Comparison of ENCODE assay signal across 15 mouse cellular contexts in the genomic region with DNA sequence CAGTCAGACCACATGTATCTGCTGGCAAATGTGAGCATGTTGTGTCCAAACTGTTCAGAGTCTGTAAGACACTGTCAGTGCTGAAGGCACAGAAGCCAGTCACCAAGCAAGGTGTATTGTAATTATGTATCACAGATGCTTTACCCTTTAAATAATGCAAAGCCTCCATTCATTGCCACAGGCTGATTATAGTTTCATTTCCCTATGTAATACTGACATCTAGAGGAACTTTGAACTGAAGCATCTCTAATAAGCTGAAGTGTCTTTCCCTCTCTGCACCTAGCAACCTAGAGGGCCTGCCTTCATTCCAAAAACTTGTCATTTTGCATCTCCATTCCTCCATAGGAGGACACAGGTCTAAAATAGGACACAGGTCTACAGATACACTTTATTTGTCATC. TPM values are rescaled to one million over a fixed set of nuclear protein-coding genes. Genes with fewer than 3 reads are reported as not detected.
DNase-seq lines count a peak whose midpoint lies in the region; ATAC-seq lines count a peak whose summit lies in the region.
"Had no signal": no experiment of that assay in that cellular context is flagged by ENCODE, and none has a peak within 500 bp of the region (broad histone marks: within the 10 kb centered on the region; RNA-seq: fewer than 3 reads in every experiment).

No protein-coding gene starts in this region.

- H3K27me3 ChIP-seq in hindbrain, embryonic 13.5 days = no peaks in the 10 kb centered on the region
- H3K27me3 ChIP-seq in hindbrain, embryonic 11.5 days (ENCODE audit: control insufficient read depth, insufficient read depth, low read length) = no peaks in the 10 kb centered on the region
- H3K27me3 ChIP-seq in midbrain, embryonic 16.5 days (ENCODE audit: control insufficient read depth, insufficient read depth, low read depth, low read length) = no peaks in the 10 kb centered on the region
- H3K27me3 ChIP-seq in midbrain, embryonic 10.5 days (ENCODE audit: low read depth, poor library complexity, severe bottlenecking) = no peaks in the 10 kb centered on the region
- no peaks in the 10 kb centered on the region for H3K27me3 ChIP-seq in splenic B cell, adult 2 months (ENCODE audit: control insufficient read depth, insufficient read depth, low read length, poor library complexity, severe bottlenecking)
- H3K27me3 ChIP-seq: liver, embryonic 12.5 days; neural tube, embryonic 12.5 days had no signal

- H3K4me1 ChIP-seq in hindbrain, embryonic 13.5 days (replicated peaks) = no peaks in the 10 kb centered on the region
- H3K4me1 ChIP-seq in hindbrain, embryonic 11.5 days (replicated peaks; ENCODE audit: control insufficient read depth, insufficient read depth, low read length) = no peaks in the 10 kb centered on the region
- no peaks in the 10 kb centered on the region for H3K4me1 ChIP-seq in midbrain, embryonic 16.5 days (ENCODE audit: control insufficient read depth, insufficient read depth, low read length)
- no peaks in the 10 kb centered on the region for H3K4me1 ChIP-seq in midbrain, embryonic 10.5 days
- H3K4me1 ChIP-seq: embryonic facial prominence, embryonic 15.5 days; liver, embryonic 12.5 days; neural tube, embryonic 12.5 days had no signal

- no peak for DNase-seq in hindbrain, embryonic 11.5 days (ENCODE audit: low spot score)
- no peak for DNase-seq in midbrain, embryonic 10.5 days (ENCODE audit: low spot score)
- DNase-seq in splenic B cell, adult 2 months (ENCODE audit: low read depth, low spot score) = peak; percentile 23
- DNase-seq in spleen, postnatal 14 days (ENCODE audit: low spot score in 2 of 2) = no peak
- DNase-seq: adrenal gland, adult 8-10 months; cerebellum, adult 18-20 months; right cerebral cortex, postnatal 25 days had no signal

- no peak overlapping the region for H3K4me2 ChIP-seq in hindbrain, embryonic 13.5 days
- H3K4me2 ChIP-seq in hindbrain, embryonic 11.5 days (replicated peaks; ENCODE audit: low read depth, low read length) = no peak overlapping the region
- no peak overlapping the region for H3K4me2 ChIP-seq in midbrain, embryonic 16.5 days (ENCODE audit: low read length)
- H3K4me2 ChIP-seq: embryonic facial prominence, embryonic 15.5 days; liver, embryonic 12.5 days; neural tube, embryonic 12.5 days had no signal

- no peak overlapping the region for H3K27ac ChIP-seq in hindbrain, embryonic 13.5 days
- no peak overlapping the region for H3K27ac ChIP-seq in hindbrain, embryonic 11.5 days (ENCODE audit: low read depth, low read length)
- H3K27ac ChIP-seq in midbrain, embryonic 16.5 days (ENCODE audit: low read length) = no peak overlapping the region
- H3K27ac ChIP-seq in midbrain, embryonic 10.5 days (replicated peaks) = no peak overlapping the region
- H3K27ac ChIP-seq: embryonic facial prominence, embryonic 15.5 days; liver, embryonic 12.5 days; neural tube, embryonic 12.5 days had no signal

- 0 out of 2 replicates have a peak, but pooled peaks have one; percentile 13 for ATAC-seq in hindbrain, embryonic 13.5 days (ENCODE audit: low FRiP score)
- no peak for ATAC-seq in hindbrain, embryonic 11.5 days (ENCODE audit: low FRiP score)
- peak; percentile 86 for ATAC-seq in midbrain, embryonic 16.5 days
- peak; percentile 47; the same call in 1 of the 2 replicates for ATAC-seq in common myeloid progenitor, adult 5-6 weeks (replicated peaks; ENCODE audit: low read depth, poor library complexity, severe bottlenecking)
- no peak for ATAC-seq in erythroblast, adult 5-6 weeks (replicated peaks; ENCODE audit: low FRiP score, poor library complexity, severe bottlenecking)
- ATAC-seq: liver, embryonic 12.5 days had no signal

- H3K9me3 ChIP-seq in hindbrain, embryonic 13.5 days = no peaks in the 10 kb centered on the region
- H3K9me3 ChIP-seq in hindbrain, embryonic 11.5 days (ENCODE audit: control insufficient read depth, low read length) = no peaks in the 10 kb centered on the region
- H3K9me3 ChIP-seq in midbrain, embryonic 16.5 days (replicated peaks; ENCODE audit: control insufficient read depth, low read length, poor library complexity, severe bottlenecking) = no peaks in the 10 kb centered on the region
- H3K9me3 ChIP-seq in midbrain, embryonic 10.5 days (replicated peaks) = no peaks in the 10 kb centered on the region
- H3K9me3 ChIP-seq: embryonic facial prominence, embryonic 15.5 days; liver, embryonic 12.5 days; neural tube, embryonic 12.5 days had no signal

- no peaks in the 10 kb centered on the region for H3K36me3 ChIP-seq in hindbrain, embryonic 13.5 days
- H3K36me3 ChIP-seq in hindbrain, embryonic 11.5 days (ENCODE audit: control insufficient read depth, insufficient read depth, low read length) = no peaks in the 10 kb centered on the region
- H3K36me3 ChIP-seq in midbrain, embryonic 16.5 days (ENCODE audit: control insufficient read depth, insufficient read depth, low read length) = no peaks in the 10 kb centered on the region
- H3K36me3 ChIP-seq in midbrain, embryonic 10.5 days = no peaks in the 10 kb centered on the region
- H3K36me3 ChIP-seq in splenic B cell, adult 2 months (ENCODE audit: control insufficient read depth, insufficient read depth, low read length, poor library complexity, severe bottlenecking) = no peaks in the 10 kb centered on the region
- H3K36me3 ChIP-seq: embryonic facial prominence, embryonic 15.5 days; liver, embryonic 12.5 days; neural tube, embryonic 12.5 days had no signal

- H3K9ac ChIP-seq in hindbrain, embryonic 13.5 days = no peak overlapping the region
- no peak overlapping the region for H3K9ac ChIP-seq in hindbrain, embryonic 11.5 days (ENCODE audit: low read depth, low read length)
- no peak overlapping the region for H3K9ac ChIP-seq in midbrain, embryonic 16.5 days (ENCODE audit: low read depth, low read length)
- H3K9ac ChIP-seq: embryonic facial prominence, embryonic 15.5 days; liver, embryonic 12.5 days; neural tube, embryonic 12.5 days had no signal

- no peak overlapping the region for H3K4me3 ChIP-seq in hindbrain, embryonic 13.5 days
- H3K4me3 ChIP-seq in hindbrain, embryonic 11.5 days (ENCODE audit: low read depth, low read length) = no peak overlapping the region
- H3K4me3 ChIP-seq in midbrain, embryonic 16.5 days (ENCODE audit: low read depth, low read length) = no peak overlapping the region
- no peak overlapping the region for H3K4me3 ChIP-seq in midbrain, embryonic 10.5 days
- H3K4me3 ChIP-seq: embryonic facial prominence, embryonic 15.5 days; liver, embryonic 12.5 days; neural tube, embryonic 12.5 days had no signal

RNA-seq across cellular contexts. Expression of gene Mylk4, which starts 52.5 kb away (rescaled TPM):
- 0.05 TPM in 1 of 2 replicates, not detected in the other for polyA plus RNA-seq in hindbrain, embryonic 13.5 days (2015; fragmentation: Nextera tagmentation; extraction: Ambion mirVana)
- 0.40 and 0.53 TPM in 2 replicates for polyA plus RNA-seq in hindbrain, embryonic 11.5 days (2014; fragmentation: Nextera tagmentation; extraction: Ambion mirVana)
- polyA plus RNA-seq in midbrain, embryonic 16.5 days (2015; fragmentation: Nextera tagmentation; extraction: Ambion mirVana) = 0.10 and 0.17 TPM in 2 replicates
- not detected in 2 replicates for polyA plus RNA-seq in midbrain, embryonic 10.5 days (2016; fragmentation: Nextera tagmentation; extraction: Ambion mirVana)
- total RNA-seq in common myeloid progenitor, adult 5-6 weeks (2017) = not detected in 2 replicates
- total RNA-seq in erythroblast, adult 5-6 weeks (2015; ENCODE audit: low replicate concordance) = 0.21 TPM in 1 of 2 replicates, not detected in the other
- not detected in 2 replicates for total RNA-seq in erythroblast, adult 5-6 weeks (2017; ENCODE audit: low replicate concordance)
- total RNA-seq: ES-E14 had no signal

Comparison
In these comparisons a context has a peak if more than half of its experiments do, and no peak if none do; other contexts are left out.
1. ATAC-seq: peak in hindbrain, embryonic 13.5 days (single experiment), midbrain, embryonic 16.5 days (single experiment) and common myeloid progenitor, adult 5-6 weeks (single experiment); none in hindbrain, embryonic 11.5 days (single experiment) and erythroblast, adult 5-6 weeks (single experiment).